Mouse (Mus musculus) embryo, embryonic 10.5 days (tissue): ENCODE measurements around the gene Irf6.

Source experiments
- DNase-seq: peaks from one replicate; pipeline ENCODE4 v3.0.0-alpha.2; 2015; ENCODE audit warnings: low spot score

Gene Irf6

GRCm38 (mm10) chr1:193156316-193157110 lies 3.6 kb downstream of the Irf6 start:
- no peak for DNase-seq

DNA sequence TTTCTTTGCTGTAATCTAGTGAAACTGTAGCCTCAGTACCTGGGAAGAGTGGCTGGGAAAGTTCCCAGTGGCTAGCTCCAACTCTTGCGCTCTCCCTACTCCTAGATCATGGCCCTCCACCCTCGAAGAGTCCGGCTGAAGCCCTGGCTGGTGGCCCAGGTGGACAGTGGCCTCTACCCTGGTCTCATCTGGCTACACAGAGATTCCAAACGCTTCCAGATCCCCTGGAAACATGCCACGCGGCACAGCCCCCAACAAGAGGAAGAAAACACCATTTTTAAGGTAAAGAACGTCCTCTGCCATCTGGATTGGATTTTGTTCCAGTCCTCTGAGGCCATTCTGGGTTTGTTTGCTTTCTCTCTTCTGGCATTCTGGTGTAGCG lies 4.2 kb downstream of the Irf6 start:
- DNase-seq, result no peak

- DNase-seq, result no peak
Measured at GRCm38 (mm10) chr1:193159163-193159562, 6.3 kb downstream of the Irf6 start.

DNA sequence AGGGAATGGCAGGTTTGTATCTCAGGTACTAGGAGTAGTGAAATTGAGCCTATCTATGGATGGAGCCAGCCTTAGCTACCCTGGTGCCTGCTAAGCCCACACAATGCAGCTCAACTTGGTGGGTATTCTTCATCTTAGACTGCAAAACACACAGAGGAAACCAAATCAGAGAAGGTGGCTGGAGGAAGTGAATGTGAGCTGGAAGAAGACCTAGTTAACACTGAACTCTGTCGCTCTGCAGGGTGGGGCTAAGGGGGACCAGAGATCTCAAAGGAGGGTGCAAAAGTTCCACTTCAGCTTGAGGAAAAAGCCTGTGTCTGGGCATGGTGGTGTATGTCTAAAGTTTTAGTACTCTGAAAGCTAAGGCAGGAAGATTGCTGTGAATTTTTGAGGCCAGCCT lies 6.7 kb downstream of the Irf6 start:
- no peak for DNase-seq

DNA sequence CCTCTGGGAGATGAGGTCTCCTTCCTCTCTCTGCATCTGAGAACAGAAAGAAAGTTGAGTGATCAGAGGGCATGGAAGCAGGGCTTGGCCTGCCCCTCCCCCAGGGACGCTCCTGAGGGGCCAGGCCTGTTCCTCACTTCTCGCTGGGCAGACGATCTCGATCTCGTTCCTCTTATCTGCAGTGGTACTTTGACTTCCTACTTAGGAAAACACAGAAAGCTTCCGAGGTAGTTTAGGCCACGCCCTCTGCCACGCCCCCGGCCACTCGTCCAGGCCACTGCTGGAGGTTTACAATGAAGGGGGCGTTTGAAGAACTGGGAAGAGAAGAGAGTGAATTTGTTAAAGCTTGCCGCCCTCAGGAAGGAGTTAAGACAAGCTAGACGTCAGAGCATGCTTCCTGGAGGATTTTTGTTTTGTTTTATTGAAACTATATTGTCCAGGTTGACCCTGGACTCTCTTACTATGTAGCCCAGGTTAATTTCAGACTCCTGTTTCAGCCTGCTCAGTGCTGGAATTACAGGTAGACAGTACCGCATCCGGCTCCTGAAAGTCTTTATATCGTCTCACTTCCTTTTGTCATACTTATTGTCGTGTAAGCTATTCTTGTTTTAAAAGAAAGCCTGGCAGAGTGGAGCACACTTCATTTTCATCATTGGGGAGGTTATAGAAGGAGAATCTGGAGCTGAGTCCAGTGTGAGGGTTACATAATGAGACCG lies 7.6 kb downstream of the Irf6 start:
- peak; percentile 77 for DNase-seq

GRCm38 (mm10) chr1:193167746-193168145 lies 14.8 kb downstream of the Irf6 start, which contains the start of gene A130010J15Rik:
TSS of gene A130010J15Rik (plus strand) at chr1:193168046.
- DNase-seq, result no peak

- no peak for DNase-seq
Measured at GRCm38 (mm10) chr1:193169228-193169627, 16.3 kb downstream of the Irf6 start.

GRCm38 (mm10) chr1:193169856-193170255 lies 16.9 kb downstream of the Irf6 start:
- no peak for DNase-seq

- DNase-seq, result peak; percentile 99
Measured at GRCm38 (mm10) chr1:193172991-193173809, 20.3 kb downstream of the Irf6 start.

DNA sequence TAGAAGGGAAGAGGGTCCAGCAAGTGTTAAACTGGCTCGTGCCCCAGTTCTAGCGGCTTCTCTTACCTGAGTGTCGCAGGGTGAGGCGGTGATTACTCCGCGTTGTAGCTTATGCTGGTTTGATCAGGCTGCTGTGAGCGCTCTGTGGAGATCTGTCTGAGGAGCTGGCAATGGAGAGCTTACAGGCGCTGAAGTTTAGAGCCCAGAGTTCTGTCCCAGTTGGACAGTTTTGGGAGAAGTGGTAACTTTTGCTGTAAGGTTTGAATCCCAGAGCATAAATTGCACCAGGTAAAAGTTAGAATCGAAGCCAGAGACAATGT lies 20.9 kb downstream of the Irf6 start:
- no peak for DNase-seq

DNA sequence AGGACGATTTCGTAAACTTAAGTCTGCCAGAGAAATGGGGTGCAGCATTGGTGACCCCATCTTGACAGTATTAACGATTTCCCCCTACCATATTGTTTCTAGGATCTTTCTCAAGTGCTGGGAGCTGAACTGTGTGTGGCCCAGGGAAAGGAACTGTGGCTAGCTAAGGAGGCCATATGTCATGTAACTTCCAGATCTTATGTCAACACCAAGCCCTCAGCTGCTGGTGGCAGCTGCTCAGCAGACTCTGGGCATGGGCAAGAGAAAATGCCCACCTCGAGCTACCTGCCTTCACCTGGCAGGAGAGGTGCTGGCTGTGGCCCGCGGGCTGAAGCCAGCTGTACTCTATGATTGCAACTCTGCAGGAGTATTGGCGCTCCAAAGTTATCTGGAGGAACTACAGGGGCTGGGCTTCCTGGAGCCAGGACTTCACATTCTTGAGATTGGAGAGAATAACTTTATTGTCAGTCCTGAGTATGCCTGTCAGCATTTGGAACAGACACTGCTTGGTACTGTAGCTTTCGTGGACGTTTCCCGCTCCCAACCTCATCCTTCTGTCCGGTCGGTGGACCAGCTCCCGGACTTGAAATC lies 21.3 kb downstream of the Irf6 start:
- DNase-seq, result no peak

DNA sequence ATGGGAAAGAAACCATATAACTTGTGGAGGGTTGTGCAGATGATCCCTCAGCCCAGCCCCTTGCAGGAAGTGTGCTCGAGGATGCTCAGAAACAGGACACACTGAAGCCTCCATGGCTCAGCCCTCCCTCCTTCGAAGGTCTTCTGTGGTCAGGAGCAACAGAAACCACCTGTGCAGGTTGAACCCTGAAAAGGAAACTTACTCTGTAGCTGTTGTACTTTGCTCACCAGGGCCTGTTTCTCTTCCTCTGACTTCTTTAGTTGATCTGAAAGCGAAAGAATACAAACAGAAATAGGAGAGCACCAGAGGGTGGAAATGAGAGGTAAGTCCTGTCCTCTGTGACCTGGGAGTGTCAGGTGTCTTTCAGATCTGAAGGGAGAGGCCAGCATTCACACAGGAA lies 28.2 kb downstream of the Irf6 start:
- no peak for DNase-seq

DNA sequence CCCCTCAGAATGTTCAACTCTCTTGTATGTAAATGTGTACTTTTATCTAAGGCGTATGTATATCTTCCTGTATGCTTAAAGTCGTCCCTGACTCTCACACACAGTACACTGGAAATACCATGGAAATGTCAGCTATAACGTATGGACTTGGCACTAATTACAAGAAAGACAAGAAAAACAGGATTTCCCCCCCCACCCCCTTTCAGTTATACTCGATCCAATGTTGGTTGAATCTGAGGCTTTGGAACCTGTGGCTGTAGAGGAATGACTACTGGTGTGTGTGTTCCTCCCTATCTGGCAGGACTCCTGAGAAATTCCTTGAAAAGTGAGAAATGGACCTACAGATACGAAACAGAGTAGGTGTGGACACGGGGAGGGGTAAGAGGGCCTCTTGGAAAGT lies 35.3 kb downstream of the Irf6 start:
- DNase-seq, result no peak

GRCm38 (mm10) chr1:193189151-193189621 lies 36.3 kb downstream of the Irf6 start:
- peak; percentile 66 for DNase-seq

- DNase-seq, result no peak
Measured at GRCm38 (mm10) chr1:193189771-193190170, 36.9 kb downstream of the Irf6 start.

- DNase-seq, result no peak
Measured at GRCm38 (mm10) chr1:193191675-193192283, 38.9 kb downstream of the Irf6 start.

DNA sequence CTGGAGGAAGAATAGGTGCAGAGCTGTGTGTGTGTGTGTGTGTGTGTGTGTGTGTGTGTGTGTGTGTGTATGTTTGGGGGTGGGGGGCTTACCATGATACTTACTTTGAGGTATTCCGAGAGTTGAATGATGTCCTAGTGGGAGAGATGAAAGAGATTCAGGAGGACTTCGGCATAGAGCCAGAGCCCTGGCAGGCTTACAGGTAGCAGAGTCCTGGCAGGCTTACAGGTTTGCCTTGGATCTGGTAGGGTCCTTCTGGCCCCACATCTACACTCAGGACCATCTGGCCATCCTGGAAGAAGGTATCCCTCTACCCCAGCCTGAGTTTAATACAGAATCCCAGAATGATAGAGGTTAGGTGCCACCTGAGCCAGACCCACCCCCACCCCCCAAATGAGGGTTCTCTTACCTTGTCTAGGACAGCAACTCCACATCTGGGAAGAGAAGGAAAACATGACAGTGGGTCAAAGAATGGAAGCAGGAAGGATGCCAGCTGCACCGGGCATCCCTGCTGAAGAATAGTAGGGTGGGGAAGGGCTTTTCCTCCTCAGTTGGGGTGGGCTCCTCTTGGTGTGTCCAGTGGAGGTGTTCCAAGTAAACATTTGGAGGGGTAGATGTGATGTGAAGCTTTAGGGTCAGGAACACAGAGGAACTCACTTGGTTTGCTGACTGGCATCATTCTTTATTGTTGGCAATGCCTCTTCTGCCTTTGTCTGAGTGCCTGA lies 41.7 kb downstream of the Irf6 start:
- DNase-seq, result no peak

GRCm38 (mm10) chr1:193195169-193195810 lies 42.4 kb downstream of the Irf6 start:
- DNase-seq, result no peak

- DNase-seq, result no peak
Measured at GRCm38 (mm10) chr1:193197494-193198205, 44.7 kb downstream of the Irf6 start.

GRCm38 (mm10) chr1:193198312-193198711 lies 45.4 kb downstream of the Irf6 start:
- no peak for DNase-seq
